Mouse (Mus musculus) adrenal gland, postnatal 14 days (tissue): Measurements from ENCODE around the gene Zfp109. TPM values are rescaled to one million over a fixed set of nuclear protein-coding genes. Genes with fewer than 3 reads are reported as not detected.

Experiments
- DNase-seq: peaks from one replicate; pipeline ENCODE4 v3.0.0; 2021; ENCODE audit warnings: mixed read lengths
- total RNA-seq: library from RNA; stranded (reverse); gene quantifications from 2 replicates; pipeline ENCODE4 v1.2.3, GENCODE M21; 2021

Gene Zfp109
- total RNA-seq, 1 experiment from 2014 or later = 2.7 TPM

- DNase-seq = peak; percentile 78
Observed at GRCm38 (mm10) chr7:24207488-24208261, 29.7 kb downstream of the Zfp109 start.

GRCm38 (mm10) chr7:24196961-24197360 is 40.4 kb downstream of the Zfp109 start:
- no peak for DNase-seq

- no peak for DNase-seq
Observed at GRCm38 (mm10) chr7:24193157-24193556, 44.2 kb downstream of the Zfp109 start.

- DNase-seq = no peak
Observed at GRCm38 (mm10) chr7:24191361-24191760, 46.0 kb downstream of the Zfp109 start.

GRCm38 (mm10) chr7:24189571-24189944 is 47.8 kb downstream of the Zfp109 start:
- no peak for DNase-seq

- DNase-seq = no peak
Observed at GRCm38 (mm10) chr7:24188901-24189570, 48.3 kb downstream of the Zfp109 start.

- no peak for DNase-seq
Observed at GRCm38 (mm10) chr7:24187611-24188010, 49.7 kb downstream of the Zfp109 start.

Other genes starting within 250 kb of the Zfp109 start
- not detected in 2 replicates for gene V1rd19, start 235.9 kb downstream of the Zfp109 start, total RNA-seq
- gene Vmn1r183, start 184.3 kb downstream of the Zfp109 start, total RNA-seq = not detected in 2 replicates
- 21.8 and 22.3 TPM in 2 replicates for gene Zfp180, start 155.6 kb downstream of the Zfp109 start, total RNA-seq
- gene Zfp112, start 125.2 kb downstream of the Zfp109 start, total RNA-seq = 2.6 and 3.3 TPM in 2 replicates
- gene Zfp235, start 103.4 kb downstream of the Zfp109 start, total RNA-seq = 7.3 and 9.2 TPM in 2 replicates
- 0.30 and 0.79 TPM in 2 replicates for gene Zfp114, start 62.5 kb downstream of the Zfp109 start, total RNA-seq
- gene Zfp111, start 26.1 kb downstream of the Zfp109 start, total RNA-seq = 9.5 TPM in 2 replicates
- gene Zfp108, start 17.2 kb upstream of the Zfp109 start, total RNA-seq = 2.1 and 3.4 TPM in 2 replicates
- gene Zfp93, start 32.9 kb upstream of the Zfp109 start, total RNA-seq = 4.4 and 4.7 TPM in 2 replicates
- gene Zfp61, start 63.7 kb upstream of the Zfp109 start, total RNA-seq = 6.5 and 11.4 TPM in 2 replicates
- 3.8 and 5.4 TPM in 2 replicates for gene Zfp94, start 79.1 kb upstream of the Zfp109 start, total RNA-seq
- not detected in 2 replicates for gene Tescl, start 96.4 kb upstream of the Zfp109 start, total RNA-seq
- gene Lypd5, start 111.6 kb upstream of the Zfp109 start, total RNA-seq = not detected in 2 replicates
- gene Kcnn4, start 132.7 kb upstream of the Zfp109 start, total RNA-seq = 4.9 and 7.3 TPM in 2 replicates
- gene Smg9, start 162.1 kb upstream of the Zfp109 start, total RNA-seq = 17.3 and 26.7 TPM in 2 replicates
- gene Irgc1, start 214.7 kb upstream of the Zfp109 start, total RNA-seq = not detected in 2 replicates
- 5.2 and 7.9 TPM in 2 replicates for gene Plaur, start 224.9 kb upstream of the Zfp109 start, total RNA-seq
- 5.7 and 6.4 TPM in 2 replicates for gene Cadm4, start 244.5 kb upstream of the Zfp109 start, total RNA-seq